Mouse (Mus musculus) mature B cell (primary cell): ENCODE measurements around the gene Trp53i11.

ENCODE experiments used
- in situ Hi-C: fragments of 300-500 bp; cut with MboI; formaldehyde crosslinking; loops from 2 replicates; pipeline ENCODE4 v1.14.3; 2019

Trp53i11 gene

GRCm38 (mm10) chr2:93187323-93187996, at the start of gene Trp53i11:
TSS of gene Trp53i11 (plus strand) at chr2:93187548.
- in situ Hi-C loops: loop anchor here (5.0 kb wide), 1 partner anchor 55 kb away; no protein-coding TSS in a partner anchor

GRCm38 (mm10) chr2:93139476-93139875, 47.9 kb upstream of the Trp53i11 start:
- in situ Hi-C loops: no loop called here

GRCm38 (mm10) chr2:93141329-93141728, 46.0 kb upstream of the Trp53i11 start:
- in situ Hi-C loops: no loop called here

- in situ Hi-C loops: no loop called here
Measured at GRCm38 (mm10) chr2:93142616-93143015, 44.7 kb upstream of the Trp53i11 start.

- in situ Hi-C loops: no loop called here
Measured at GRCm38 (mm10) chr2:93144126-93144525, 43.2 kb upstream of the Trp53i11 start.

- in situ Hi-C loops: no loop called here
Measured at GRCm38 (mm10) chr2:93150009-93150408, 37.3 kb upstream of the Trp53i11 start.

GRCm38 (mm10) chr2:93150673-93151450, 36.5 kb upstream of the Trp53i11 start:
- in situ Hi-C loops: no loop called here

- in situ Hi-C loops: no loop called here
Measured at GRCm38 (mm10) chr2:93152191-93152601, 35.2 kb upstream of the Trp53i11 start.

- in situ Hi-C loops: no loop called here
Measured at GRCm38 (mm10) chr2:93152883-93153491, 34.4 kb upstream of the Trp53i11 start.

- in situ Hi-C loops: no loop called here
Measured at GRCm38 (mm10) chr2:93153833-93154232, 33.5 kb upstream of the Trp53i11 start.

GRCm38 (mm10) chr2:93154486-93155032, 32.8 kb upstream of the Trp53i11 start:
- in situ Hi-C loops: no loop called here

- in situ Hi-C loops: no loop called here
Measured at GRCm38 (mm10) chr2:93160467-93161035, 26.8 kb upstream of the Trp53i11 start.

- in situ Hi-C loops: no loop called here
Measured at GRCm38 (mm10) chr2:93161914-93162664, 25.3 kb upstream of the Trp53i11 start.

GRCm38 (mm10) chr2:93162791-93163190, 24.6 kb upstream of the Trp53i11 start:
- in situ Hi-C loops: no loop called here

GRCm38 (mm10) chr2:93163317-93163716, 24.0 kb upstream of the Trp53i11 start:
- in situ Hi-C loops: no loop called here

GRCm38 (mm10) chr2:93163750-93164335, 23.5 kb upstream of the Trp53i11 start:
- in situ Hi-C loops: no loop called here

- in situ Hi-C loops: no loop called here
Measured at GRCm38 (mm10) chr2:93166295-93166694, 21.1 kb upstream of the Trp53i11 start.

GRCm38 (mm10) chr2:93166734-93167406, 20.5 kb upstream of the Trp53i11 start:
- in situ Hi-C loops: no loop called here

GRCm38 (mm10) chr2:93170156-93170844, 17.0 kb upstream of the Trp53i11 start:
- in situ Hi-C loops: no loop called here

- in situ Hi-C loops: no loop called here
Measured at GRCm38 (mm10) chr2:93170845-93171200, 16.5 kb upstream of the Trp53i11 start.
